ENCODE assay signal across 23 mouse cellular contexts in genomic region chr1:81179725-81180124, GRCm38 (mm10).
"Had no signal": no experiment of that assay in that cellular context is flagged by ENCODE, and none has a peak within 500 bp of the region (broad histone marks: within the 10 kb centered on the region; RNA-seq: fewer than 3 reads in every experiment).

No protein-coding gene starts in this region.

- DNase-seq: gastrocnemius, postnatal 14 days; gastrocnemius, postnatal 36 days; heart, adult 11 months; heart, adult 2 months; heart, postnatal 14 days; heart, postnatal 36 days; kidney, adult 18-20 months; kidney, adult 8-10 months; kidney, postnatal 10 days; kidney, postnatal 25 days; kidney, postnatal 4 days; liver; liver, embryonic 13.5 days had no signal

- ATAC-seq: forebrain, embryonic 16.5 days; hindbrain, postnatal 0 days; intestine, postnatal 0 days had no signal

- H3K27ac ChIP-seq: heart, adult 2 months; heart, embryonic 13.5 days; heart, embryonic 15.5 days; hindbrain, embryonic 13.5 days; hindbrain, embryonic 15.5 days; hindbrain, postnatal 0 days; layer of hippocampus, adult 2 months; limb, embryonic 10.5 days; limb, embryonic 12.5 days; liver, embryonic 13.5 days had no signal

- H3K4me3 ChIP-seq: heart, adult 2 months; heart, embryonic 13.5 days; heart, embryonic 15.5 days; hindbrain, embryonic 13.5 days; hindbrain, embryonic 15.5 days; layer of hippocampus, adult 2 months; limb, embryonic 10.5 days; limb, embryonic 12.5 days; liver, embryonic 13.5 days had no signal
